Mouse (Mus musculus) MEL (cell line): ENCODE data around the gene Zfp687. TPM values are rescaled to one million over a fixed set of nuclear protein-coding genes. Genes with fewer than 3 reads are reported as not detected.

Source experiments
- DNase-seq: peaks from one replicate; pipeline ENCODE4 v3.0.0; 2011; ENCODE audit warnings: low read depth, low spot score
- H3K27ac ChIP-seq: 2 replicates; pipeline ENCODE4 v1.5.1; 2012; ENCODE audit warnings: low read depth, mild to moderate bottlenecking, control low read depth, low read length, moderate library complexity; ENCODE audit not compliant: control insufficient read depth
- H3K27me3 ChIP-seq, 2 experiments: fragments of 150-350 bp in 1 of 2; sonication (generic) in 1 of 2; 2 replicates each; pipeline ENCODE4 v1.6.1; 2012; ENCODE audit warnings: low read length in 2 of 2, mild to moderate bottlenecking in 2 of 2, improper control_type of control experiment in 1 of 2, moderate library complexity in 1 of 2; ENCODE audit not compliant: insufficient read depth in 2 of 2, control insufficient read depth in 1 of 2
- H3K36me3 ChIP-seq, 2 experiments: 2 replicates each; pipeline ENCODE4 v1.6.1; 2012 to 2014; ENCODE audit warnings: low read length in 2 of 2, improper control_type of control experiment in 1 of 2, inconsistent platforms in 1 of 2, mild to moderate bottlenecking in 1 of 2; ENCODE audit not compliant: insufficient read depth in 2 of 2, control insufficient read depth in 1 of 2
- H3K4me1 ChIP-seq, 2 experiments: fragments of 150-350 bp in 1 of 2; sonication (generic) in 1 of 2; 2 replicates each; pipeline ENCODE4 v1.6.1; 2012; ENCODE audit warnings: low read length in 2 of 2, improper control_type of control experiment in 1 of 2, mild to moderate bottlenecking in 1 of 2; ENCODE audit not compliant: insufficient read depth in 2 of 2, control insufficient read depth in 1 of 2
- H3K4me3 ChIP-seq, 2 experiments: fragments of 150-350 bp in 1 of 2; sonication (generic) in 1 of 2; 2 replicates each; pipeline ENCODE4 v1.5.1; 2012; ENCODE audit warnings: low read depth in 2 of 2, low read length in 2 of 2, mild to moderate bottlenecking in 2 of 2, moderate library complexity in 2 of 2, control low read depth in 1 of 2, improper control_type of control experiment in 1 of 2; ENCODE audit not compliant: control insufficient read depth in 1 of 2, insufficient read depth in 1 of 2
- H3K79me2 ChIP-seq: 2 replicates; pipeline ENCODE4 v1.6.1; 2012; ENCODE audit warnings: mild to moderate bottlenecking, low read length, moderate library complexity; ENCODE audit not compliant: control insufficient read depth, poor library complexity, insufficient read depth
- H3K9ac ChIP-seq: 2 replicates; pipeline ENCODE4 v1.6.1; 2012; ENCODE audit warnings: low read depth, mild to moderate bottlenecking, control low read depth, low read length, moderate library complexity; ENCODE audit not compliant: control insufficient read depth, poor library complexity, severe bottlenecking
- H3K9me3 ChIP-seq: fragments of 150-350 bp; sonication (generic); replicated peaks from 2 replicates; pipeline ENCODE4 v1.6.1; 2012; ENCODE audit warnings: mild to moderate bottlenecking, low read length, improper control_type of control experiment, moderate library complexity; ENCODE audit not compliant: insufficient read depth
- CHD1 ChIP-seq: IDR thresholded peaks from 2 replicates; pipeline ENCODE4 v1.6.1; 2012; ENCODE audit warnings: low read depth, mild to moderate bottlenecking, inconsistent platforms, low read length, improper control_type of control experiment
- CTCF ChIP-seq, 3 experiments: IDR thresholded peaks in 2 of 3; conservative IDR thresholded peaks in 1 of 3; 2 replicates each; pipeline ENCODE4 v1.5.1; 2011 to 2012; ENCODE audit warnings: low read length in 3 of 3, low read depth in 2 of 3, mild to moderate bottlenecking in 2 of 3, improper control_type of control experiment in 1 of 3, inconsistent platforms in 1 of 3, mixed read lengths in 1 of 3, moderate library complexity in 1 of 3; ENCODE audit not compliant: control insufficient read depth in 1 of 3, insufficient read depth in 1 of 3, poor library complexity in 1 of 3, severe bottlenecking in 1 of 3
- ELF1 ChIP-seq: IDR thresholded peaks from 2 replicates; pipeline ENCODE4 v1.6.1; 2014; ENCODE audit warnings: low read depth, mild to moderate bottlenecking, inconsistent platforms, low read length, improper control_type of control experiment, moderate library complexity
- EP300 ChIP-seq, 2 experiments: IDR thresholded peaks; 2 replicates each; pipeline ENCODE4 v1.6.1; 2011; ENCODE audit warnings: improper control_type of control experiment in 2 of 2, low read length in 2 of 2, low read depth in 1 of 2, mild to moderate bottlenecking in 1 of 2
- ETS1 ChIP-seq: IDR thresholded peaks from 2 replicates; pipeline ENCODE4 v1.6.1; 2012; ENCODE audit warnings: low read depth, mild to moderate bottlenecking, inconsistent platforms, low read length, improper control_type of control experiment, moderate library complexity
- GABPA ChIP-seq: IDR thresholded peaks from 2 replicates; pipeline ENCODE4 v1.6.1; 2012; ENCODE audit warnings: low read depth, mild to moderate bottlenecking, inconsistent platforms, low read length, improper control_type of control experiment, moderate library complexity
- GATA1 ChIP-seq: IDR thresholded peaks from 2 replicates; pipeline ENCODE4 v1.6.1; 2011; ENCODE audit warnings: low read depth, low read length, improper control_type of control experiment
- HCFC1 ChIP-seq: IDR thresholded peaks from 2 replicates; pipeline ENCODE4 v1.6.1; 2012; ENCODE audit warnings: low read depth, mild to moderate bottlenecking, inconsistent platforms, low read length, improper control_type of control experiment, moderate library complexity
- JUND ChIP-seq: IDR thresholded peaks from 2 replicates; pipeline ENCODE4 v1.6.1; 2011; ENCODE audit warnings: low read depth, mild to moderate bottlenecking, improper control_type of control experiment, low read length
- KAT2A ChIP-seq: conservative IDR thresholded peaks from 2 replicates; pipeline ENCODE4 v1.6.1; 2012; ENCODE audit warnings: low read depth, low read length, improper control_type of control experiment, inconsistent platforms
- MAFK ChIP-seq: IDR thresholded peaks from 2 replicates; pipeline ENCODE4 v1.6.1; 2011; ENCODE audit warnings: low read depth, mild to moderate bottlenecking, low read length, improper control_type of control experiment, borderline replicate concordance
- MAX ChIP-seq: IDR thresholded peaks from 2 replicates; pipeline ENCODE4 v1.6.1; 2011; ENCODE audit warnings: low read length, improper control_type of control experiment
- MAZ ChIP-seq: IDR thresholded peaks from 2 replicates; pipeline ENCODE4 v1.6.1; 2012; ENCODE audit warnings: low read depth, mild to moderate bottlenecking, inconsistent platforms, low read length, improper control_type of control experiment
- MEF2A ChIP-seq: IDR thresholded peaks from 2 replicates; pipeline ENCODE4 v1.6.1; 2014; ENCODE audit warnings: low read depth, mild to moderate bottlenecking, inconsistent platforms, low read length, improper control_type of control experiment; ENCODE audit not compliant: poor library complexity, insufficient replicate concordance, severe bottlenecking; ENCODE audit errors: extremely low read depth
- MXI1 ChIP-seq: IDR thresholded peaks from 2 replicates; pipeline ENCODE4 v1.6.1; 2011; ENCODE audit warnings: mild to moderate bottlenecking, low read depth, low read length, improper control_type of control experiment
- NELFE ChIP-seq: IDR thresholded peaks from 2 replicates; pipeline ENCODE4 v1.6.1; 2011; ENCODE audit warnings: low read depth, low read length, improper control_type of control experiment
- POLR2AphosphoS2 ChIP-seq: IDR thresholded peaks from 2 replicates; pipeline ENCODE4 v1.6.1; 2011; ENCODE audit warnings: low read length, improper control_type of control experiment
- POLR2AphosphoS5 ChIP-seq: IDR thresholded peaks from 2 replicates; pipeline ENCODE4 v1.6.1; 2012; ENCODE audit warnings: low read depth, borderline replicate concordance, mild to moderate bottlenecking, inconsistent platforms, low read length, moderate library complexity, mixed read lengths
- RAD21 ChIP-seq: IDR thresholded peaks from 2 replicates; pipeline ENCODE4 v1.6.1; 2011; ENCODE audit warnings: mild to moderate bottlenecking, low read depth, low read length, improper control_type of control experiment
- RCOR1 ChIP-seq: IDR thresholded peaks from 2 replicates; pipeline ENCODE4 v1.6.1; 2012; ENCODE audit warnings: low read depth, mild to moderate bottlenecking, inconsistent platforms, low read length, improper control_type of control experiment
- SIN3A ChIP-seq: IDR thresholded peaks from 2 replicates; pipeline ENCODE4 v1.6.1; 2012; ENCODE audit warnings: low read length, improper control_type of control experiment, inconsistent platforms
- SMC3 ChIP-seq: IDR thresholded peaks from 2 replicates; pipeline ENCODE4 v1.6.1; 2011; ENCODE audit warnings: low read depth, low read length, improper control_type of control experiment
- TAL1 ChIP-seq: IDR thresholded peaks from 2 replicates; pipeline ENCODE4 v1.6.1; 2012; ENCODE audit warnings: mild to moderate bottlenecking, inconsistent platforms, low read length, moderate library complexity, mixed read lengths
- TBP ChIP-seq: IDR thresholded peaks from 2 replicates; pipeline ENCODE4 v1.8.0; 2011; ENCODE audit warnings: low read depth, low read length, improper control_type of control experiment
- TCF12 ChIP-seq: IDR thresholded peaks from 2 replicates; pipeline ENCODE4 v1.6.1; 2014; ENCODE audit warnings: low read depth, mild to moderate bottlenecking, inconsistent platforms, low read length, improper control_type of control experiment, moderate library complexity
- UBTF ChIP-seq: IDR thresholded peaks from 2 replicates; pipeline ENCODE4 v1.6.1; 2012; ENCODE audit warnings: low read depth, mild to moderate bottlenecking, inconsistent platforms, low read length, improper control_type of control experiment, moderate library complexity, borderline replicate concordance; ENCODE audit not compliant: insufficient read depth
- USF1 ChIP-seq: IDR thresholded peaks from 2 replicates; pipeline ENCODE4 v1.6.1; 2014; ENCODE audit warnings: low read depth, mild to moderate bottlenecking, inconsistent platforms, low read length, improper control_type of control experiment, moderate library complexity
- USF2 ChIP-seq, 2 experiments: IDR thresholded peaks; 2 replicates each; pipeline ENCODE4 v1.6.1; 2011 to 2012; ENCODE audit warnings: improper control_type of control experiment in 2 of 2, low read length in 2 of 2, borderline replicate concordance in 1 of 2, inconsistent platforms in 1 of 2, low read depth in 1 of 2, mild to moderate bottlenecking in 1 of 2; ENCODE audit not compliant: insufficient read depth in 1 of 2
- ZC3H11A ChIP-seq: IDR thresholded peaks from 2 replicates; pipeline ENCODE4 v1.6.1; 2012; ENCODE audit warnings: low read depth, mild to moderate bottlenecking, inconsistent platforms, low read length, improper control_type of control experiment
- ZKSCAN1 ChIP-seq: IDR thresholded peaks from 2 replicates; pipeline ENCODE4 v1.6.1; 2012; ENCODE audit warnings: low read depth, mild to moderate bottlenecking, inconsistent platforms, low read length, improper control_type of control experiment, moderate library complexity
- ZMIZ1 ChIP-seq: IDR thresholded peaks from 2 replicates; pipeline ENCODE4 v1.6.1; 2012; ENCODE audit warnings: low read depth, mild to moderate bottlenecking, inconsistent platforms, low read length, improper control_type of control experiment, moderate library complexity
- polyA plus RNA-seq, 2 experiments: library from polyadenylated mRNA; stranded (reverse) in 1 of 2; unstranded in 1 of 2; fragments of >175 nt in 1 of 2; fragments of >200 nt in 1 of 2; gene quantifications; 2 replicates each; pipeline versions ENCODE4 v1.2.1 to v1.2.4; 2012; ENCODE audit warnings: low replicate concordance in 2 of 2, low read depth in 1 of 2; ENCODE audit not compliant: insufficient read length in 2 of 2, insufficient read depth in 1 of 2, missing spikeins in 1 of 2
- total RNA-seq: library from RNA; depleted of rRNA; stranded (reverse); fragments of 300-350 nt; gene quantifications from 2 replicates; pipeline ENCODE4 v1.2.3, GENCODE M21; 2012

Zfp687 gene
- total and polyA plus RNA-seq, 3 experiments = 14.5 to 36.6 TPM; not detected in 1

DNA sequence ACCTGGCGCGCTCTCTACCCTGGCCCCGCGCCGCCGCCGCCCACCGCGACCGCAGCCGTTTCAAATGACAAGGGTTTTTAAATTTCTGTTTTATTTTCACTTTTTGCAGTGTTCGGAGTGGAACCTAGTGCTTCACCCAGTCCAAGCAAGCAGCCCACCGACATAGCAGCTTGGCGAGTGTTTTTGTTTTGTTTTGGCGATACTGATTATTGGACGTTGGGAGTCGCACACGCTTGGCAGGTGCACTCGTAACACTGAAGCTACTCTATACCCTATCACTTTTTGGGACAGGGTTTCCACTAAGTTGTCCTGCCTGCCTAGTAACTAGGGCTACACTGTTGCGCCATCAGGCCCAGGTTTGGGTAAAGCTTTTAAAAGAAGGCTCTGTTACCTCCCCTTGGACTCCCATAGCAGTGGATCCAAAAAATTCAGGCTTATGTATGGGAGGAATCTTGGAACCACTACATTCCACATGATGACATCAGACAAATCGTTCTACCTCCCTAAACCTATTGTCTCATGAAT lies 1.3 kb upstream of the Zfp687 start (continued):
- TF ChIP-seq POLR2AphosphoS5 (no peak), MAX (no peak), CTCF (IDR thresholded peaks at IDR 0.05 in 2 of 3, conservative IDR thresholded peaks at IDR 0.05 in 1 of 3; ENCODE audit: control insufficient read depth in 1 of 3, insufficient read depth in 1 of 3, low read depth in 2 of 3, low read length in 3 of 3, poor library complexity in 1 of 3, severe bottlenecking in 1 of 3) (0 out of 6 replicates have a peak, but pooled peaks of 1 of the 3 experiments have one; percentile 6), ZMIZ1 (no peak; the same call in 1 of the 2 replicates), TCF12 (no peak; the same call in 1 of the 2 replicates), MAZ (no peak), MAFK (no peak)
- TF ChIP-seq, all 39 proteins: peak for 3

DNA sequence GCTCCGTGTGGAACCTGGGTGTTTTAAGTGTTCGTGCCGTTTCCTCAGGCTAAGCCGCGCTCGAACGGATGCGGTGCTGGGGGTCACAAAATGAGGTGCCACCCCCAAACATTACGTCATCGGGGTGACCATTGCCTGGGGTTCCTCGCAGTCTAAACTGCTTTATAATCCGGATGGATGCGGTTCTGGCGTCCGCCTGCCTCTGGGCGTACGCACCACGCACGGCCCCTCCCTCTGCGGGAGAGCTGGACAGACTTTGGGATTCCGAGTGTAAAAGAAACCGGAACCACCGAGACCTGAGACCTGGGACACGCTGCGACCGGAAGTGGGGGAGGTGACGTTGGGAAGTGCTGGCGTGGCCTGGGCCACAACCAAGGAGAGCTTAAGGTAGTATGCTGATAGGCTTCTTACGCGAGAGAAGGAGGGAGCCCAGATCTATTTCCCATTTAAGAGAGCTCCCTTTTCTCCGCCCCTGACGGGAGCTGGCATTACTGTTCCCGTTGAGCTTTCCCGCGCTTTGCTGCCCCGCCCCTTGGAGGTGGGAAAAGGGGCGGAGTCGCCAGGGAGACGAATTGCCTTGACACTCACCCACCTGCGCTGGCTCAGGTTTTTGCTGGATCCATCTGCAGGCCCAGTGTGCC lies 763 bp upstream of the Zfp687 start:
- peak; percentile 100 for DNase-seq
- no peaks in the 10 kb centered on the region for H3K27me3 ChIP-seq
- H3K4me1 ChIP-seq = peaks cover 4 to 15% of the 10 kb centered on the region in 2 experiments
- no peaks in the 10 kb centered on the region for H3K9me3 ChIP-seq
- peaks cover 24% of the 10 kb centered on the region for H3K79me2 ChIP-seq
- H3K4me3 ChIP-seq = peak overlapping the region; percentile 65 to 71
- peak overlapping the region; percentile 82 for H3K9ac ChIP-seq
- H3K36me3 ChIP-seq = peaks cover 0 to 15% of the 10 kb centered on the region in 2 experiments; a peak in 2 of 4 replicates
- peak overlapping the region; percentile 95 for H3K27ac ChIP-seq
- TF ChIP-seq MAX (peak; percentile 92), POLR2AphosphoS5 (no peak), ZMIZ1 (no peak; the same call in 1 of the 2 replicates), USF1 (no peak), POLR2AphosphoS2 (peak; percentile 77), ETS1 (no peak; the same call in 1 of the 2 replicates), MAZ (no peak), ZC3H11A (no peak), MEF2A (no peak), MAFK (no peak), GABPA (no peak), JUND (no peak), RAD21 (no peak), MXI1 (peak; percentile 67; the same call in 1 of the 2 replicates), HCFC1 (peak; percentile 83), ELF1 (peak; percentile 92), EP300 (IDR thresholded peaks at IDR 0.05; ENCODE audit: low read depth in 1 of 2, low read length in 2 of 2) (no peak; a peak in 1 of 4 replicates), TBP (peak; percentile 57; the same call in 1 of the 2 replicates), NELFE (peak; percentile 65), USF2 (IDR thresholded peaks at IDR 0.05; ENCODE audit: borderline replicate concordance in 1 of 2, insufficient read depth in 1 of 2, low read depth in 1 of 2, low read length in 2 of 2) (no peak), UBTF (no peak), CHD1 (no peak), ZKSCAN1 (no peak), TAL1 (no peak), SIN3A (peak; percentile 89), CTCF (IDR thresholded peaks at IDR 0.05 in 2 of 3, conservative IDR thresholded peaks at IDR 0.05 in 1 of 3; ENCODE audit: control insufficient read depth in 1 of 3, insufficient read depth in 1 of 3, low read depth in 2 of 3, low read length in 3 of 3, poor library complexity in 1 of 3, severe bottlenecking in 1 of 3) (no peak), KAT2A (no peak; the same call in 1 of the 2 replicates), RCOR1 (no peak), SMC3 (no peak), GATA1 (no peak)
